Mouse (Mus musculus) naive thymus-derived CD4-positive, alpha-beta T cell, adult 2 months (primary cell): ENCODE results near the gene St3gal5.
"Not testable (repeated sequence)": the region's sequence is repeated elsewhere in the genome, so short reads cannot be mapped to it uniquely, and the experiment has no call there.

Experiments used
- DNase-seq: peaks from one replicate; pipeline ENCODE4 v3.0.0-alpha.2; 2011; ENCODE audit warnings: low read depth

The St3gal5 gene

GRCm38 (mm10) chr6:72134850-72135515 is 37.6 kb downstream of the St3gal5 start:
- DNase-seq, result no peak

- no peak for DNase-seq
Measured at GRCm38 (mm10) chr6:72136016-72136415, 38.6 kb downstream of the St3gal5 start.

- no peak for DNase-seq
Measured at GRCm38 (mm10) chr6:72136543-72136942, 39.2 kb downstream of the St3gal5 start.

GRCm38 (mm10) chr6:72139508-72140193 is 42.3 kb downstream of the St3gal5 start:
- DNase-seq, result no peak

- DNase-seq, result no peak
Measured at GRCm38 (mm10) chr6:72140371-72140770, 43.0 kb downstream of the St3gal5 start.

- DNase-seq, result no peak
Measured at GRCm38 (mm10) chr6:72141191-72141590, 43.8 kb downstream of the St3gal5 start.

- DNase-seq, result no peak
Measured at GRCm38 (mm10) chr6:72142561-72142960, 45.2 kb downstream of the St3gal5 start.

GRCm38 (mm10) chr6:72144353-72144752 is 47.0 kb downstream of the St3gal5 start:
- DNase-seq, result no peak

- no peak for DNase-seq
Measured at GRCm38 (mm10) chr6:72146803-72147202, 49.4 kb downstream of the St3gal5 start.

GRCm38 (mm10) chr6:72148721-72149120 is 51.3 kb downstream of the St3gal5 start:
- DNase-seq, result no peak

GRCm38 (mm10) chr6:72149797-72150196 is 52.4 kb downstream of the St3gal5 start:
- peak; percentile 20 for DNase-seq

GRCm38 (mm10) chr6:72152707-72153106 is 55.3 kb downstream of the St3gal5 start:
- DNase-seq, result no peak

- peak; percentile 19 for DNase-seq
Measured at GRCm38 (mm10) chr6:72153455-72153854, 56.1 kb downstream of the St3gal5 start.

- not testable (repeated sequence) for DNase-seq
Measured at GRCm38 (mm10) chr6:72154008-72154407, 56.6 kb downstream of the St3gal5 start.

- no peak for DNase-seq
Measured at GRCm38 (mm10) chr6:72154938-72155531, 57.6 kb downstream of the St3gal5 start.

- DNase-seq, result no peak
Measured at GRCm38 (mm10) chr6:72155649-72156048, 58.3 kb downstream of the St3gal5 start.

- no peak for DNase-seq
Measured at GRCm38 (mm10) chr6:72158966-72159764, 61.8 kb downstream of the St3gal5 start.

GRCm38 (mm10) chr6:72159861-72160395 is 62.5 kb downstream of the St3gal5 start:
- DNase-seq, result no peak

GRCm38 (mm10) chr6:72160991-72161390 is 63.6 kb downstream of the St3gal5 start:
- DNase-seq, result no peak

- DNase-seq, result no peak
Measured at GRCm38 (mm10) chr6:72161751-72162150, 64.4 kb downstream of the St3gal5 start.

GRCm38 (mm10) chr6:72162155-72162890 is 64.9 kb downstream of the St3gal5 start:
- DNase-seq, result peak; percentile 45
